Mouse (Mus musculus): ENCODE results near the gene Gabbr1.

The Gabbr1 gene

DNA sequence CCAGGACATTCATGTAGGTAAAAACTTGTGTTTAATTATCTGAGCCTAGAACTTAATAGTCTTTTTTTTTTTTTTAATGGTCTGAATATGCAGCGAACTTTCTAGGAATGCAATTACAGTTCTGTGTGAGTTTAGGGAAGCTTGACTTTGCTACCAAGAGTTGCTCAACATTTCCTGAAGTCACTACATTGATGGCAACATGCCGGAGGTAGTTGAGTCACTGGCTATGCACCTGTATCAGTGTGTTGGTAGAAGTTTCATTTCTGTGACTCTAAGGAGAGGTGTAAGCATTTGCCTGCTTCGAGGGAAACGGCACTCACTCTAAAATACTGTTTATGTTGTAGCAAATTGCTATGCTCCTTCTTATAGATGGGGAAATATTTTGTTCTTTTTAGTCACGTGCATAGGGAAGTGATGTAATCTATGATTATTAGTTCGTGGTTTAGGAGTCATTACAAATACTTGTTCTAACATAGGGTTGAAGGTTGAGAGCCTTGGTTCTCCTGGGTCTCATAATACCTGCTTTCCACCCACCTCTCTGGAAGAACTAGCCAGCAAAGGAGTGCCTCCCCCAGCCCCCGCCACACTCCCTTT is 1.0 kb upstream of the Gabbr1 start:
- no peak for DNase-seq

GRCm38 (mm10) chr17:37046312-37047112 is 746 bp downstream of the Gabbr1 start:
- peak; percentile 83 to 85 for DNase-seq

DNA sequence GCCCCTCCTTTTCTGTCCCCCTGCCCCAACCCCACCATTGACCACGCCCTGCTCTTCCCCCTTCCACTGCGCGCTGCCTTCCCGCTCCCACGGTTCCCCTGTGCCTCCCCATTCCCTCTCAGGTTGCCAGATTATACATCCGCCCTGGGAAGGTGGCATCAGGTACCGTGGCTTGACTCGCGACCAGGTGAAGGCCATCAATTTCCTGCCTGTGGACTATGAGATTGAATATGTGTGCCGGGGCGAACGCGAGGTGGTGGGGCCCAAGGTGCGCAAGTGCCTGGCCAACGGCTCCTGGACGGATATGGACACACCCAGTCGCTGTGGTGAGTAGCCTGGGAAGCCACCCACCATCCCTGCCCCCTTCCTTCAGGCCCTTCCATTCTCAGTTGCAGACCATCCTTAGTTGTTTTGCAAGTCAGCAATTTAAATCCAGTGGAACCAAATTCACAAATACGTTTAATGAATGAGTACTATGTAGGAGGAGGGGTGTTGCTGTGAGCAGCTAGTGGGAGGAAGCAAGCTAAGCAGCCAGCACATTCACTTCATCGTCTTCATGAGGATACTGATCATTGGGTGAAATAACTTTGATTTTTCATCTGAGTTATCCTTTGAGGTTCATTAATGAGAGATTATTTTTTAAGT is 1.7 kb downstream of the Gabbr1 start:
- peak; percentile 36 to 40 for DNase-seq

- DNase-seq = no peak
Observed at GRCm38 (mm10) chr17:37047981-37048380, 2.2 kb downstream of the Gabbr1 start.

DNA sequence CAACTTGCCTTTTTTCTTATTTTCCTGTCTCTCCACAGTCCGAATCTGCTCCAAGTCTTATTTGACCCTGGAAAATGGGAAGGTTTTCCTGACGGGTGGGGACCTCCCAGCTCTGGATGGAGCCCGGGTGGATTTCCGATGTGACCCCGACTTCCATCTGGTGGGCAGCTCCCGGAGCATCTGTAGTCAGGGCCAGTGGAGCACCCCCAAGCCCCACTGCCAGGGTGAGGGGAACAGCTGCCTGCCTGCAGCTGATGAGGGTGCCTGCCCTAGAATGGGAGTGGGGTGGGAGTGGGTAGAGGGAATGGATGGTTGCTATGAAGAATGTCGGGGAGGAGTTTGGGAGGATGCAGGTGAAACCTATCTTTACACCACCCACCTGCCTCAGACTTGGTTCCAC is 2.6 kb downstream of the Gabbr1 start:
- peak; percentile 32 to 38 for DNase-seq

DNA sequence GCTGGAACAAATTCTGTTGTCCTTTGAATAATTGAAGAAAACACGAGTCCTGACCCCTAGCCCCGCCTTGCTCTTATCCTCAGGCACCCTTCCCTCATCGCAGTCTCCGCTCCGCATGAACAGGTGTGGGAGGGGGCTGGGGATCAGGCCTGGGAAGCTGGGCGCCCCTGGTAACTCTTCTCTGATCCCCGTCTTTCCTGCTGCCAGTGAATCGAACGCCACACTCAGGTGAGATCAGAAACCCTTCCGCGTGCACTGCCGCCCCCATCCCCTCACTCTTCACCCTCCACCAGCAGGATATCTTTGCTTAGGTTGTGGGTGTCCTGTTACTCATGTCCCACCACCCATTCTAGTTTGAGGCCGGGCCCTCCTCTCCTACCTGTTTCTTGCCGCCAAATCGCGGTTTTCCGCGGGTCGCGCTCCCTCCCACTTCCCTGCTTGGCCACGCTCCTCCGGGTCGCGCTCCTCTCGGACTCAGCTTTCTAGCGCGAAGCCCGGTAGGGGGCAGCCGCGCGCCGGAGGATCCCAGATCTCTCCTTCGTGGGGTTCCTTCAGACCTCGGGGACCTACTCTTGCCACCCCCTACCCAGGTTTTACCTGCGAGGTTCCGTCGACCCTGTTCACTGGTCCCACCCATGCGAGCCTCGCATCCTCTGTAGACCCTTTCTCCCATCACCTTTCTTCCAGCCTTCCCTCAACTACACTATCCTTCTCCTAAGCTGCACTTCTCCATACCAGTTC is 4.0 kb downstream of the Gabbr1 start:
- peak; percentile 92 to 93 for DNase-seq

DNA sequence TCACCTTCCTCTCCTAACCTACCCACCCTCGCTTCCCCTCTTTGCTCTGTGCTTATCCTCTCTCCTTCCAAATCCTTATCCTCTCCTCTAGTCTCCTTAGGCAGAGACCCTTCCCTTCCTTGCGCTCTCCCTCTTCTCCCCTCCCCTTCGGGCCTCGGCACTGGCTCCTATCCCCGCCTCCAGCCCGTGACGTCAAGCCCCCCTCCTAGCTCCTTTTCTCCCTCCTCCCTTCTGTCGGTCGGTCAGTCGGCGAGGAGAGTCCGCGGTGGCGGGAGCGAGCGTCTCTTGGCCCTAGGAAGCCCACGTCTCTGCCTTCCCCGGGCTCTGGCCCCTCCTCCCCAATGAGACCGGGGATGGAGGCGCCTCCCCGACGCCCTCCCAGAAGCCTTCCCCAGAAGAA is 4.6 kb downstream of the Gabbr1 start:
- DNase-seq = peak; percentile 96 to 98

DNA sequence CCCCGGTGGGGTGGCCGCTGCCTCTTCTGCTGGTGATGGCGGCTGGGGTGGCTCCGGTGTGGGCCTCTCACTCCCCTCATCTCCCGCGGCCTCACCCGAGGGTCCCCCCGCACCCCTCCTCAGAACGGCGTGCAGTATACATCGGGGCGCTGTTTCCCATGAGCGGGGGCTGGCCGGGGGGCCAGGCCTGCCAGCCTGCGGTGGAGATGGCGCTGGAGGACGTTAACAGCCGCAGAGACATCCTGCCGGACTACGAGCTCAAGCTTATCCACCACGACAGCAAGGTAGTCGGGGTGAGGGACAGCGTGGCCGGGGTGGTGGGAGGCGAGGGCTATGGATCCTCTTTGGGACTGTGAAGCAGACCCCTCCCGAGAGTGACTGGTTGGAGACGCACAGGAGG is 5.1 kb downstream of the Gabbr1 start:
- peak in 1 of 2 experiments; percentile 68 for DNase-seq

DNA sequence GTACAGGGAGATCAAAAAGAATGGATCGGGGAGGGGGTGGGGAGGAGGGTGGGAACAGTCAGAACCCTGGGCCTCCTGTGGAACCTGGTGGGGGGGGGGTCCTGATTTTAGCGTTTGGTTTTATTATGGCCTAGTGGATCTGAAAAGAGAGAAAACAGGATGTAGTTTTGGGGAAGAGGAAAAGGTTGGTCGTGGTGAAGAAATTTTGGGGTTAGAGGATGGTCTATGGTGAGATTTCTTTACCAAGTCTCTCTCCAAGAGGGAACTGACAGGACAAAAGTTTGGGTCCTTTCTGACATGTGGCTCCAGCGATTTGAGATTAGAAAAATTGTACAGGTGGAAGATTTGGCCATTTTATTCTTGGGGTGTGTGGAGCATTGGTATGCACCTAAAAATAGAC is 6.0 kb downstream of the Gabbr1 start:
- DNase-seq = no peak

DNA sequence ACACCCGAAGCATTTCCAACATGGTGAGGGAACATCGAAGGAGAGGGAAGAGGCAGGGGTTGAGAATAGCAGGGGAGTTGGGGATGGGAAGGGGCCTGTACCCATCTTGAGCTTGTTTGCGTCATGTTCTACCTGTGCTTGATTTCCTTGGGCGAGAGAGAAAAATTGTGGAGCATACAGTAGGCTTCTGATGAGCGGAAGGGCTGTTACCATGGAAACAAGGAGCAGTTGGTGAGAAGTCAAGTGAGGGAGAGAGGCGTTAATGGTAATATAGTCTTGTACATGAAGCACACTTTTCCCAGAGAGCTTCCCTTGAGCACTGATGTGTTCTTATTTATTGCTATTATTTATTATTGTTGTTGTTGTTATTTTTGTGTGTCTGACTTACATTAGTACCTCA is 11.2 kb downstream of the Gabbr1 start:
- no peak for DNase-seq

DNA sequence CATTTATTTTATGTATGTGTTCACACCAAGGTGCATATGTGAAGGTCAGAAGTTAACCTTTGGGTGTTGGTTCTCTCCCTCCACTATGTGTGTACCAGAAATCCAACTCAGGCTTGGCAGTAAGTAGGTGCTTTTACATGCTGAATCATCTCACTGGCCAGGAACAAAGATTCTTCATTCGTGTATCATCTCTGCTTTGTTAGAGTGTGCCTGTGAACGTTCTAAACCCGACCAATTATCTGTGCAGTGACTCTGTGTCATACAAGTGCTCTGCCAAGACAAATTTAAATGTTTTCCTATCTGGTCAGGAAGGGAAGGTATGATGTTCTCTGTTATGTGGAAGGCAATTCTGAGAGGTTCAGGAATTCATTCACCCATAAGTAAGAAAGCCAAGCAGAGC is 15.7 kb downstream of the Gabbr1 start:
- no peak for DNase-seq

GRCm38 (mm10) chr17:37062101-37062641 is 16.4 kb downstream of the Gabbr1 start:
- DNase-seq = no peak

- DNase-seq = no peak
Observed at GRCm38 (mm10) chr17:37063063-37063462, 17.3 kb downstream of the Gabbr1 start.

GRCm38 (mm10) chr17:37063686-37064495 is 18.1 kb downstream of the Gabbr1 start:
- no peak for DNase-seq

- DNase-seq = no peak
Observed at GRCm38 (mm10) chr17:37065993-37066392, 20.2 kb downstream of the Gabbr1 start.

DNA sequence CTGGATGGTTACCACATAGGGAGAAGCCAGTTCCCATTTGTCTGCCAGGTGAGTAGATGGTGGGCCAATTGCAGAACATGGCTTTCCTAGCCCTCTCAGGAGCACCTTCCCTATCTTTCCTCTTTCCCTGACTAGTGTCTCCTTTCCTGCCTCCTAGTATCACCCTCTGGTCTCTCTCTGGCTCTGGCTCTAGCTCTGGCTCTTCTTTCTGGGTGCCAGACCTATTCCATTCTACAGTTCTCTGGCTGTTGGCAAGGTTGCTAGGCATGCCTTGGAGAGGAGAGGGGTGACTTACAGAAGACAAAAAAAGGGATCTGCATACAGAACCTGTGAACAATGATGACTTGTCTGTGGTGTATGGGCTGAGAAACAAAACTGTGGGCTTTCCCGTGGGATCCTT is 22.1 kb downstream of the Gabbr1 start:
- no peak for DNase-seq

DNA sequence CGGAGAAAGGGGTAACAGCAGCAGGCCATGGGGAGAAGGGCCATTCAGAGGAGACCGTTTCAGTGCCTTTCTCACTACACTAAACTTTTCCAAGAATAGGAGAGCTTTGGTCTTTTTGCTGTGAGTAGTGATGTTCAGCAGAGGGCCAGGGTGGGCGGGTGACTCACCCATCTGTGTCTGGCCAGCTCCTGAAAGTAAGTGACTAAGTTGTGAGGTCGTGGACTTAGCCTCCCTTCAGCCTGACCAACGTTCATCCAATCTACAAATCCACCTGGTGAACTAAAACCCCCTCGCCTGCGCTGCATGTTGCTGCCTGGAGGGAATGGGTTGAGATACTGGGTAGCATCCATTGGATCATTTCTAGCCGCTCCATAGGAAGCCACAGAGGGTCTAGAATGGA is 24.4 kb downstream of the Gabbr1 start:
- DNase-seq = no peak

- DNase-seq = no peak
Observed at GRCm38 (mm10) chr17:37072080-37072729, 26.4 kb downstream of the Gabbr1 start.

DNA sequence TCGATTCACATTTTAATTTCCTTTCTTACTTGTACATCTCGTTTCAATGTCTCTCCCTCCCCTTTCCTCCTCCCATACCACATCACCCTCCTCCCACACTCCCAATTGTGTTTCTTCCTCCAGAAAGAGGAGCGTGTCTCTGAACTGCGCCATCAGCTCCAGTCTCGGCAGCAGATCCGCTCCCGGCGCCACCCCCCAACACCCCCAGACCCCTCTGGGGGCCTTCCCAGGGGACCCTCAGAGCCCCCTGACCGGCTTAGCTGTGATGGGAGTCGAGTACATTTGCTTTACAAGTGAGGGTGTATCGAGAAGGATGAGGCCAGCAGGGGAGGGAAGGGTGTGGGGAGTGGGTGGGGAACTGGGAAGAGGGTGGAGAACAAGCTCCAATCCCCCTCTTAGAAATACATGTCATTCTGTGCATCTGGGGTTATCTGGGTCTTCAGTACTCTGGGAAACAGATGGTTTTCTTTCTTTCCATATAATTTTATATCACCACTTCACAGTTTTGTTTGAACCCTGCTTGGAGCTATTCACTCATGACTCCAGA is 27.0 kb downstream of the Gabbr1 start:
- no peak for DNase-seq

GRCm38 (mm10) chr17:37075181-37075580 is 29.4 kb downstream of the Gabbr1 start:
- DNase-seq = no peak

DNA sequence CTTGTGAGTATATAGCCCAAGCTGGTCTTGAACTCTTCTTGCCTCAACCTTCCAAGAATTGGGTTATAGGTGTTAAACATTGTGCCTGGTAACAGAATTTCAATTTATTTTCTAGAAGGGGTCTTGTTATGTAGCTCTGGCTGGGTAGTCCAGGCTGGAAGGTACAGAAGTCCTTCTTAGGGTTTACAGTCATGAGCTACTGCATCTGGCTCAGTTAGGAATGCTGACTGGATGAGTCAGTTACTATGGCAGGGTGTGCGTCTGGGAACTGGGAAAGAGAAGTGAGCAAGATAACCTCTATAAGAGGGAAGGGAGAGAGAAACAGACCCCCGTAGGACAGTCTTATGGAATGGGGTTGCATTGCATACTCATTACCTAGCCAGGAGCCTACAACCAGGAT is 30.0 kb downstream of the Gabbr1 start:
- DNase-seq = no peak
